Mouse (Mus musculus): ENCODE measurements around the gene Ube2a.

DNA sequence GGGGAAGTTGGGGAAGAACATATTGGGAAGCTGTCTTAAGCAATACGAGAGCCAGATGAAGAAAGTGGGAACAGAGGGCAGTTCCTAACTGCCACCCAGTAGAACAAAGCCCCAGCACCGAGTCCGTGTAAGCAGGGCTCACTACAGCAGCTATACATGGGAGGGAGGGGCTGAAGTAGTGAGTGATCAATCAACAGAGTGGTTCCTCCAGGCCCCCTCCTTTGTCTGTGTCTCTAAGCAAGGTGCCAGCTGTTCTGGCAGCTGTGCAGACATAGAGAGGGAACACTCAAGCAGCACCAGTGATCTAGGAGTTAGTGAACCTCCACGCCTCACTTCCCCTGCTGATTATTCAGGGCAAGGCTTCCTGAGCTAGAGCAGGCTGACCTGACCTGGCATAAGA is 56.0 kb downstream of the Ube2a start:
- TF ChIP-seq CTCF (conservative IDR thresholded peaks at IDR 0.05; ENCODE audit: insufficient read depth, insufficient read length, low read depth, low read length), result no peak
- no peak for TF ChIP-seq POLR2A (IDR thresholded peaks at IDR 0.05; ENCODE audit: low read depth, low read length)
